Mouse (Mus musculus) kidney, adult 2 months (tissue): ENCODE measurements around the gene Adk.

Source experiments
- CTCF ChIP-seq: fragments of 200-500 bp; conservative IDR thresholded peaks from 2 replicates; pipeline ENCODE4 v1.5.1; 2011; ENCODE audit warnings: low read depth, mild to moderate bottlenecking, control low read depth, low read length, moderate library complexity, mixed read lengths; ENCODE audit not compliant: insufficient read depth, insufficient read length
- POLR2A ChIP-seq: fragments of 200-500 bp; IDR thresholded peaks from one replicate; pipeline ENCODE4 v1.6.1; 2011; ENCODE audit warnings: low read depth, low read length, control low read depth

DNA sequence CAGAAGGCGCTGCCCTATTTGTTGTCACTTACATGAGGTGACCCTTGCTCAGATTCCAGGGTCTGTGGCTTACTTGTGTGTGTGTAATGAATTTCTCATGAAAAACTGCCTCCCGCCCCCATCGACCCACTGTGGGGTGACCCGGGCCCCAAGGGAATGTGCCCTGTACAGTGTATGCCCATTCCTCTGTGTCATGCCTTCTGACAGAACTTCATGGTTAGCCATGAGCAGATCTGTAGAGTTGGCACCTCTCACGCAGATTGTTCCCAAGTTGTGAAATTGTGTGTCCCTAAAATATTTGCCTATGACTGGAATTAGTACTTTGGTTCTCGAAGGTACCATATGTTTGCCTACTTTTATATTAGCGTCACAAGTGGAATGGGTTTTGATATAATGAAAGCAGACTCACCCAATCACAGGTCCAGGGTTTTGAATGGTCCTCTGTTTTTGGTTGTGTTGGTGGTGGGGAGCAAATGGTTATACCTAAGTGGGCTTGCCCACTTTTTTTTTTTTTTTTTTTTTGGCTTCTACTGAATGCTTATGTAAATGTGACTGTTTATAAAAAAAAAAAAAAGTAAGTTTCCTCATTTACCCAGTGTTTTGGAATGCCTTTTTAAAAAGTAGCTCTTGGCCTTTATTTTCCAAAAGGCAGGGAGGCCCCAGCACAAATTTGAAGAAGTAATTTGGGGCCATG is 24.3 kb downstream of the Adk start:
- TF ChIP-seq CTCF (no peak), POLR2A (no peak)
